Mouse (Mus musculus) embryonic stem cell, embryonic (primary cell): ENCODE data around the gene Enpp6.

Experiments used
- CTCF ChIA-PET, 4 experiments: fragments of 300-600 bp in 2 of 4; fragments of 350-600 bp in 2 of 4; sonication (Branson Sonifier 250); formaldehyde crosslinking; loops; one replicate each; lab custom pipeline; 2022; ENCODE audit warnings: inconsistent platforms in 2 of 4; lab: Charles Lee
- POLR2A ChIA-PET, 4 experiments: fragments of 300-600 bp in 2 of 4; fragments of 350-600 bp in 2 of 4; sonication (Branson Sonifier 250); formaldehyde crosslinking; loops; one replicate each; lab custom pipeline; 2022; ENCODE audit warnings: antibody characterized with exemption in 4 of 4, inconsistent platforms in 1 of 4; lab: Charles Lee

Gene Enpp6

GRCm38 (mm10) chr8:47114133-47114796, 127.6 kb downstream of the Enpp6 start:
- ChIA-PET CTCF (no interaction called here), POLR2A (no interaction called here)

- ChIA-PET CTCF (interaction anchor here in 1 of 4 experiments (1.1 kb wide), 1 partner anchor 254 kb away, joined by 3 read pairs; no protein-coding TSS in a partner anchor), POLR2A (no interaction called here)
These were observed 130.6 kb downstream of the Enpp6 start for GRCm38 (mm10) chr8:47117336-47117735.

- ChIA-PET POLR2A (no interaction called here), CTCF (no interaction called here)
These were observed 133.2 kb downstream of the Enpp6 start for GRCm38 (mm10) chr8:47119895-47120294.

GRCm38 (mm10) chr8:47128859-47129258, 142.2 kb downstream of the Enpp6 start:
- ChIA-PET CTCF (no interaction called here), POLR2A (no interaction called here)

DNA sequence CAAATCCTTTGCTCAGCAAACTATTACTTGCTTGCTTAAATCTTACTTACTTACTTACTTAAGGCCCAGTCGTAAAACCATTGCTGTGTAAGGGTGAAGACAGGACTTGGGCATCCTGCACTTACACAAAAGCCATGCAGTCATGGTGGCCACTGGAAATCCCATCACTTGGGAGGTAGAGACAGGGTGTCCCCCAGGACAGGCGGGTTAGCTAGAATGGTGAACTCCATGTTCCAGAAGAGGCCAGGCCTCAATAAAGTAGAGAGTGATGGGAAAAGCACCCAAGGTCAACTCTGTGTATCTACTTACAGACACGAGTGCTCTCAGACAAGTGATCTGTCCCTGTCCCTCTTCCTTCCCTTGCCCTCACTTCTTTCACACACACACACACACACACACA, 146.7 kb downstream of the Enpp6 start:
- CTCF ChIA-PET, result no interaction called here
- POLR2A ChIA-PET, result no interaction called here

- CTCF ChIA-PET, result interaction anchor here in 1 of 4 experiments (0.8 kb wide), 1 partner anchor 236 kb away, joined by 3 read pairs; no protein-coding TSS in a partner anchor
- POLR2A ChIA-PET, result interaction anchor here in 1 of 4 experiments (0.6 kb wide), 1 partner anchor 29 kb away, joined by 8 read pairs; no protein-coding TSS in a partner anchor
These were observed 148.0 kb downstream of the Enpp6 start for GRCm38 (mm10) chr8:47134736-47135135.

DNA sequence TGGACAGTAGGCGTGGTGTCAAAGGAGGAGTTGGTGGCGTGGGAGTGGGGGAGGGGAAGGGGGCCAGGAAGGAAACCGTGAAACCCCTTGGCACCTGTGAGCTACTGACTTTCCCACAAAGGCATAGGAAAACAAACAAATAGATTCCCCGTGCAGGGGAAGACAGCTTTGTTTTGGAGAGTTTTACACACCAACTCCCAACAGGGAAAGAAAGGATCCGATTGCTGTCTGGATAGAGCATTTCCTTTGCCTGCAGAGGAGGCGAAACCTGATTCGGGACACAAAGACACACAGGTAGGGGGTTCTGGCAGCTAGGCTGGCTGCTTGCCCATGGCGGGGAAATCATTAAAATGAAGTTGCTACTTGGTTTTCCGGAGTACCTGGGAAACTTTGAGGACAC, 148.9 kb downstream of the Enpp6 start:
- ChIA-PET POLR2A (no interaction called here), CTCF (interaction anchor here in 1 of 4 experiments (0.8 kb wide), 1 partner anchor 235 kb away, joined by 3 read pairs; no protein-coding TSS in a partner anchor)

- POLR2A ChIA-PET, result no interaction called here
- CTCF ChIA-PET, result no interaction called here
These were observed 149.4 kb downstream of the Enpp6 start for GRCm38 (mm10) chr8:47136047-47136446.

DNA sequence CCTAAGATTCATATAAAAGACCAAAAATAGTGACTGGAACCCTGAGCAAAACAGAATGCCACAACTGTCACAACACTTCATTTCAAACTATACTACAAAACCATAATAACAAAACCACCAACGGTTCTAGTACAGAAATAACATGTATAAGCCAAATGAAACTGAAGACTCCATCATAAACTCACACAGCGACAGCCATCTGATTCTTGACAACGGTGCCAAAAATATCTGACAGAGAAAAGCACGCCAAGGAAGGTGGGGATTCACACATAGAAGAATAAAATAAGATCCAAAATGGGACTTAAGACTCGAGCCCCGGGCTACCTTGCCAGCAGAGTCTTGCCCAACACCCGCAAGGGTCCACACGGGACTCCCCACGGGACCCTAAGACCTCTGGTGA, 158.6 kb downstream of the Enpp6 start:
- POLR2A ChIA-PET, result no interaction called here
- CTCF ChIA-PET, result no interaction called here
